Comparison of ENCODE assay signal across 8 mouse cellular contexts in genomic region chr5:92042377-92043348, GRCm38 (mm10). TPM values are rescaled to one million over a fixed set of nuclear protein-coding genes. Genes with fewer than 3 reads are reported as not detected.
DNase-seq lines count a peak whose midpoint lies in the region; ATAC-seq and TF ChIP-seq lines count a peak whose summit lies in the region.

No protein-coding gene starts in this region.

- no peak for TF ChIP-seq CTCF in bone marrow, adult 2 months (IDR thresholded peaks at IDR 0.05; ENCODE audit: control insufficient read depth, insufficient read depth, low read length)
- TF ChIP-seq CTCF in midbrain, postnatal 0 days (IDR thresholded peaks at IDR 0.05): no peak

- no peak for TF ChIP-seq POLR2A in bone marrow, adult 2 months (IDR thresholded peaks at IDR 0.05; ENCODE audit: borderline replicate concordance, control insufficient read depth, low read depth, low read length)
- TF ChIP-seq POLR2A in limb, embryonic 14.5 days (IDR thresholded peaks at IDR 0.05; ENCODE audit: borderline replicate concordance, extremely low read depth, insufficient read depth, insufficient read length): no peak

- H3K4me2 ChIP-seq in embryonic facial prominence, embryonic 15.5 days (replicated peaks): peak overlapping the region; percentile 94
- H3K4me2 ChIP-seq in limb, embryonic 14.5 days (replicated peaks; ENCODE audit: low read depth, low read length, severe bottlenecking): peak overlapping the region; percentile 98
- peak overlapping the region; percentile 83 for H3K4me2 ChIP-seq in midbrain, postnatal 0 days (ENCODE audit: low read depth, low read length, poor library complexity, severe bottlenecking)

- no peaks in the 10 kb centered on the region for H3K27me3 ChIP-seq in embryonic facial prominence, embryonic 15.5 days
- peaks cover 5% of the 10 kb centered on the region for H3K27me3 ChIP-seq in limb, embryonic 14.5 days (ENCODE audit: control insufficient read depth, insufficient read depth, low read length)
- no peaks in the 10 kb centered on the region for H3K27me3 ChIP-seq in midbrain, postnatal 0 days (ENCODE audit: insufficient read depth, low read length)

- no peaks in the 10 kb centered on the region for H3K36me3 ChIP-seq in embryonic facial prominence, embryonic 15.5 days
- H3K36me3 ChIP-seq in limb, embryonic 14.5 days (ENCODE audit: control insufficient read depth, insufficient read depth, low read length): no peaks in the 10 kb centered on the region
- H3K36me3 ChIP-seq in midbrain, postnatal 0 days (ENCODE audit: insufficient read depth, low read length): no peaks in the 10 kb centered on the region

- H3K4me1 ChIP-seq in bone marrow, adult 2 months (ENCODE audit: control insufficient read depth, insufficient read depth, low read length): no peaks in the 10 kb centered on the region; the same call in 1 of the 2 replicates
- no peaks in the 10 kb centered on the region for H3K4me1 ChIP-seq in embryonic facial prominence, embryonic 15.5 days
- H3K4me1 ChIP-seq in limb, embryonic 14.5 days (ENCODE audit: control insufficient read depth, insufficient read depth, low read length): 0 out of 2 replicates have a peak, but pooled peaks cover 2% of the 10 kb centered on the region
- 0 out of 2 replicates have a peak, but pooled peaks cover 2% of the 10 kb centered on the region for H3K4me1 ChIP-seq in midbrain, postnatal 0 days (ENCODE audit: insufficient read depth, low read length)

- WGBS in bone marrow, adult 2 months: under 1% methylated on average over 68 of the region's 68 CpGs
- WGBS in embryonic facial prominence, embryonic 15.5 days: under 1% methylated on average over 68 of the region's 68 CpGs
- under 1% methylated on average over 62 of the region's 68 CpGs for WGBS in limb, embryonic 14.5 days
- under 1% methylated on average over 68 of the region's 68 CpGs for WGBS in midbrain, postnatal 0 days

- H3K9ac ChIP-seq in embryonic facial prominence, embryonic 15.5 days: peak overlapping the region; percentile 37
- peak overlapping the region; percentile 54 for H3K9ac ChIP-seq in limb, embryonic 14.5 days (ENCODE audit: low read depth, low read length, severe bottlenecking)
- H3K9ac ChIP-seq in midbrain, postnatal 0 days (replicated peaks; ENCODE audit: low read length, poor library complexity, severe bottlenecking): peak overlapping the region; percentile 75

- H3K27ac ChIP-seq in bone marrow, adult 2 months (ENCODE audit: control insufficient read depth, insufficient read depth, low read depth, low read length, poor library complexity): peak overlapping the region; percentile 37; the same call in 1 of the 2 replicates
- peak overlapping the region; percentile 76 for H3K27ac ChIP-seq in embryonic facial prominence, embryonic 15.5 days (replicated peaks)
- H3K27ac ChIP-seq in limb, embryonic 14.5 days (replicated peaks; ENCODE audit: low read depth, low read length): no peak overlapping the region
- peak overlapping the region; percentile 75 for H3K27ac ChIP-seq in midbrain, postnatal 0 days (ENCODE audit: low read depth, low read length)

- ATAC-seq in embryonic facial prominence, embryonic 15.5 days (ENCODE audit: insufficient number of reproducible peaks, low FRiP score, low TSS enrichment, low read depth): peak; percentile 96
- peak; percentile 97 for ATAC-seq in limb, embryonic 14.5 days (ENCODE audit: low FRiP score, low read depth)
- ATAC-seq in midbrain, postnatal 0 days (ENCODE audit: low FRiP score): peak; percentile 99

- peak overlapping the region; percentile 80 for H3K4me3 ChIP-seq in bone marrow, adult 2 months (replicated peaks; ENCODE audit: control insufficient read depth, low read depth, low read length)
- peak overlapping the region; percentile 70 for H3K4me3 ChIP-seq in embryonic facial prominence, embryonic 15.5 days (replicated peaks)
- H3K4me3 ChIP-seq in limb, embryonic 14.5 days (replicated peaks; ENCODE audit: low read length): peak overlapping the region; percentile 72
- peak overlapping the region; percentile 65 for H3K4me3 ChIP-seq in midbrain, postnatal 0 days (ENCODE audit: low read depth, low read length)

- H3K9me3 ChIP-seq in embryonic facial prominence, embryonic 15.5 days (replicated peaks): no peaks in the 10 kb centered on the region
- H3K9me3 ChIP-seq in limb, embryonic 14.5 days (ENCODE audit: control insufficient read depth, low read length): no peaks in the 10 kb centered on the region
- no peaks in the 10 kb centered on the region for H3K9me3 ChIP-seq in midbrain, postnatal 0 days (ENCODE audit: low read length)

- DNase-seq in 416B (ENCODE audit: low read depth): peak; percentile 84
- peak; percentile 88 for DNase-seq in heart, adult 8-10 months (ENCODE audit: low spot score)
- peak; percentile 97 for DNase-seq in kidney, adult 9 months
- peak; percentile 85 for DNase-seq in limb, embryonic 14.5 days (ENCODE audit: low spot score)
- peak; percentile 92 for DNase-seq in midbrain, postnatal 0 days (ENCODE audit: low spot score)
- DNase-seq in spleen, postnatal 14 days (ENCODE audit: low spot score in 2 of 2): peak; percentile 94 to 95

RNA-seq across cellular contexts. Expression of gene Cdkl2, which starts 1.0 kb away (rescaled TPM):
- 0.25 and 1.00 TPM in 2 replicates for polyA plus RNA-seq in bone marrow, adult 2 months (2011; ENCODE audit: insufficient read depth, insufficient read length, low replicate concordance, missing spikeins)
- polyA plus RNA-seq in embryonic facial prominence, embryonic 15.5 days (2015; fragmentation: Nextera tagmentation; extraction: Ambion mirVana): 4.4 and 5.2 TPM in 2 replicates
- 1 to 10 TPM; 4.2 to 6.9 (median 5.6) TPM for total RNA-seq in heart, adult 8-10 months (2022)
- polyA plus RNA-seq in limb, embryonic 14.5 days (2012; rRNA removed): 0.56 and 0.67 TPM in 2 replicates
- polyA plus RNA-seq in limb, embryonic 14.5 days (2014; fragmentation: Nextera tagmentation; extraction: Ambion mirVana): 1.1 and 1.4 TPM in 2 replicates
- 20.3 and 26.1 TPM in 2 replicates for total RNA-seq in midbrain, postnatal 0 days (2014; rRNA removed)
- 32.4 and 33.8 TPM in 2 replicates for polyA plus RNA-seq in midbrain, postnatal 0 days (2015; fragmentation: Nextera tagmentation; extraction: Ambion mirVana)

RNA-seq across cellular contexts. Expression of gene G3bp2, which starts 40.9 kb away (rescaled TPM):
- 22.7 and 46.8 TPM in 2 replicates for polyA plus RNA-seq in bone marrow, adult 2 months (2011; ENCODE audit: insufficient read depth, insufficient read length, low replicate concordance, missing spikeins)
- 144 and 151 TPM in 2 replicates for polyA plus RNA-seq in embryonic facial prominence, embryonic 15.5 days (2015; fragmentation: Nextera tagmentation; extraction: Ambion mirVana)
- 10 to 100 TPM; 55.3 to 63.0 (median 57.9) TPM for total RNA-seq in heart, adult 8-10 months (2022)
- 54.0 and 62.3 TPM in 2 replicates for polyA plus RNA-seq in limb, embryonic 14.5 days (2012; rRNA removed)
- 145 and 147 TPM in 2 replicates for polyA plus RNA-seq in limb, embryonic 14.5 days (2014; fragmentation: Nextera tagmentation; extraction: Ambion mirVana)
- 167 and 221 TPM in 2 replicates for total RNA-seq in midbrain, postnatal 0 days (2014; rRNA removed)
- 280 and 303 TPM in 2 replicates for polyA plus RNA-seq in midbrain, postnatal 0 days (2015; fragmentation: Nextera tagmentation; extraction: Ambion mirVana)

RNA-seq across cellular contexts. Expression of gene Odaph, which starts 55.4 kb away (rescaled TPM):
- polyA plus RNA-seq in bone marrow, adult 2 months (2011; ENCODE audit: insufficient read depth, insufficient read length, low replicate concordance, missing spikeins): not detected in 2 replicates
- 0.60 TPM in 1 of 2 replicates, not detected in the other for polyA plus RNA-seq in embryonic facial prominence, embryonic 15.5 days (2015; fragmentation: Nextera tagmentation; extraction: Ambion mirVana)
- total RNA-seq in heart, adult 8-10 months (2022): not detected
- polyA plus RNA-seq in limb, embryonic 14.5 days (2012; rRNA removed): not detected in 2 replicates
- not detected in 2 replicates for polyA plus RNA-seq in limb, embryonic 14.5 days (2014; fragmentation: Nextera tagmentation; extraction: Ambion mirVana)
- 0.38 and 0.55 TPM in 2 replicates for total RNA-seq in midbrain, postnatal 0 days (2014; rRNA removed)
- 0.35 and 0.38 TPM in 2 replicates for polyA plus RNA-seq in midbrain, postnatal 0 days (2015; fragmentation: Nextera tagmentation; extraction: Ambion mirVana)
